Mouse (Mus musculus) CH12.LX (cell line): ENCODE measurements at regions not wholly inside any gene's neighbourhood (a gene's known extent, or its start where the extent isn't known, plus 50 kb on each side); places are given as distances from the start of the nearest gene placed in this dataset.
A peak's percentile ranks its signal among the peaks of the same experiment; 100 is the strongest.

Experiments used
- DNase-seq: peaks from one replicate; pipeline ENCODE4 v3.0.0-alpha.2; 2013; ENCODE audit errors: extremely low read depth
- H3K27ac ChIP-seq: 2 replicates; pipeline ENCODE4 v1.5.1; 2012; ENCODE audit warnings: low read depth, mild to moderate bottlenecking, control low read depth, moderate library complexity; ENCODE audit not compliant: insufficient read depth
- H3K27me3 ChIP-seq: replicated peaks from 2 replicates; pipeline ENCODE3; 2012; ENCODE audit warnings: inconsistent platforms
- H3K36me3 ChIP-seq, 2 experiments: replicated peaks in 1 of 2; 2 replicates each; pipeline versions ENCODE3 to v1.6.1; 2012; ENCODE audit warnings: inconsistent platforms in 1 of 2, low read length in 1 of 2, mild to moderate bottlenecking in 1 of 2, mixed read lengths in 1 of 2, moderate library complexity in 1 of 2; ENCODE audit not compliant: control insufficient read depth in 1 of 2, insufficient read depth in 1 of 2
- H3K4me1 ChIP-seq, 2 experiments: 2 replicates each; pipeline ENCODE4 v1.6.1; 2012; ENCODE audit warnings: inconsistent platforms in 1 of 2, moderate library complexity in 1 of 2; ENCODE audit not compliant: insufficient read depth in 2 of 2, control insufficient read depth in 1 of 2
- H3K4me2 ChIP-seq: 2 replicates; pipeline ENCODE4 v1.6.1; 2012; ENCODE audit warnings: low read depth, mild to moderate bottlenecking, control low read depth; ENCODE audit not compliant: poor library complexity, insufficient read depth, severe bottlenecking
- H3K4me3 ChIP-seq, 3 experiments: fragments of 150-350 bp in 1 of 3; sonication (generic) in 1 of 3; replicated peaks in 1 of 3; 2 replicates each; pipeline versions ENCODE3 to v1.5.1; 2011 to 2012; ENCODE audit warnings: low read depth in 2 of 3, low read length in 2 of 3, mild to moderate bottlenecking in 2 of 3, moderate library complexity in 2 of 3, control low read depth in 1 of 3, improper control_type of control experiment in 1 of 3, inconsistent platforms in 1 of 3, mixed read lengths in 1 of 3; ENCODE audit not compliant: poor library complexity in 1 of 3
- H3K79me2 ChIP-seq: replicated peaks from 2 replicates; pipeline ENCODE4 v1.6.1; 2012; ENCODE audit warnings: mild to moderate bottlenecking, moderate library complexity; ENCODE audit not compliant: control insufficient read depth, poor library complexity, insufficient read depth, severe bottlenecking; ENCODE audit errors: extremely low read depth
- H3K9ac ChIP-seq: 2 replicates; pipeline ENCODE4 v1.6.1; 2012; ENCODE audit warnings: low read depth, mild to moderate bottlenecking, control low read depth, moderate library complexity; ENCODE audit not compliant: insufficient read depth
- H3K9me3 ChIP-seq: replicated peaks from 2 replicates; pipeline ENCODE3; 2012; ENCODE audit warnings: low read length, inconsistent platforms, mixed read lengths
- CHD1 ChIP-seq: IDR thresholded peaks from 2 replicates; pipeline ENCODE4 v1.6.1; 2012; ENCODE audit warnings: low read depth, low read length, improper control_type of control experiment, inconsistent platforms
- CHD2 ChIP-seq: IDR thresholded peaks from 2 replicates; pipeline ENCODE4 v1.6.1; 2011; ENCODE audit warnings: low read length, improper control_type of control experiment
- E2F4 ChIP-seq: IDR thresholded peaks from 2 replicates; pipeline ENCODE4 v1.6.1; 2011; ENCODE audit warnings: low read depth, low read length, improper control_type of control experiment; ENCODE audit not compliant: insufficient replicate concordance
- EP300 ChIP-seq: IDR thresholded peaks from 2 replicates; pipeline ENCODE4 v1.6.1; 2011; ENCODE audit warnings: low read length, improper control_type of control experiment
- HCFC1 ChIP-seq: IDR thresholded peaks from 2 replicates; pipeline ENCODE4 v1.6.1; 2012; ENCODE audit warnings: low read depth, mild to moderate bottlenecking, inconsistent platforms, low read length, improper control_type of control experiment
- JUND ChIP-seq: conservative IDR thresholded peaks from 2 replicates; pipeline ENCODE4 v1.6.1; 2011; ENCODE audit warnings: low read depth, low read length, improper control_type of control experiment
- MAFK ChIP-seq: IDR thresholded peaks from 2 replicates; pipeline ENCODE4 v1.6.1; 2011; ENCODE audit warnings: low read length, improper control_type of control experiment; ENCODE audit not compliant: insufficient replicate concordance
- MAX ChIP-seq: IDR thresholded peaks from 2 replicates; pipeline ENCODE4 v1.6.1; 2011; ENCODE audit warnings: low read length, improper control_type of control experiment
- MAZ ChIP-seq: IDR thresholded peaks from 2 replicates; pipeline ENCODE4 v1.6.1; 2012; ENCODE audit warnings: low read depth, mild to moderate bottlenecking, inconsistent platforms, low read length, improper control_type of control experiment, moderate library complexity
- MEF2A ChIP-seq: IDR thresholded peaks from 2 replicates; pipeline ENCODE4 v1.6.1; 2014; ENCODE audit warnings: low read depth, mild to moderate bottlenecking, inconsistent platforms, low read length, improper control_type of control experiment, borderline replicate concordance
- MXI1 ChIP-seq: IDR thresholded peaks from 2 replicates; pipeline ENCODE4 v1.6.1; 2011; ENCODE audit warnings: mild to moderate bottlenecking, low read depth, low read length, improper control_type of control experiment
- MYC ChIP-seq: IDR thresholded peaks from 2 replicates; pipeline ENCODE4 v1.6.1; 2011; ENCODE audit warnings: low read depth, mild to moderate bottlenecking, improper control_type of control experiment, low read length
- NRF1 ChIP-seq: IDR thresholded peaks from 2 replicates; pipeline ENCODE4 v1.6.1; 2014; ENCODE audit warnings: low read depth, mild to moderate bottlenecking, inconsistent platforms, low read length, improper control_type of control experiment, moderate library complexity
- RAD21 ChIP-seq: IDR thresholded peaks from 2 replicates; pipeline ENCODE4 v1.6.1; 2011; ENCODE audit warnings: low read depth, mild to moderate bottlenecking, low read length, improper control_type of control experiment, moderate library complexity
- UBTF ChIP-seq: IDR thresholded peaks from 2 replicates; pipeline ENCODE4 v1.6.1; 2012; ENCODE audit warnings: low read depth, mild to moderate bottlenecking, inconsistent platforms, low read length, improper control_type of control experiment, moderate library complexity
- USF2 ChIP-seq: conservative IDR thresholded peaks from 2 replicates; pipeline ENCODE4 v1.6.1; 2011; ENCODE audit warnings: low read depth, low read length, improper control_type of control experiment
- ZKSCAN1 ChIP-seq: IDR thresholded peaks from 2 replicates; pipeline ENCODE4 v1.6.1; 2012; ENCODE audit warnings: low read depth, inconsistent platforms, low read length, improper control_type of control experiment, borderline replicate concordance
- ZMIZ1 ChIP-seq: IDR thresholded peaks from 2 replicates; pipeline ENCODE4 v1.6.1; 2012; ENCODE audit warnings: low read depth, mild to moderate bottlenecking, inconsistent platforms, low read length, improper control_type of control experiment
- ZNF384 ChIP-seq: IDR thresholded peaks from 2 replicates; pipeline ENCODE4 v1.6.1; 2012; ENCODE audit warnings: low read depth, low read length, improper control_type of control experiment, inconsistent platforms
- dilution Hi-C: fragments of 300-500 bp; cut with MboI; formaldehyde crosslinking; loops from 2 replicates; pipeline ENCODE4 v1.14.3; 2020; ENCODE audit warnings: low sequenced_read_pairs; ENCODE audit not compliant: extremely low pct_unique_long_range_greater_than_20kb, extremely low pct_ligation_motif_present
- in situ Hi-C: fragments of 300-500 bp; cut with MboI; formaldehyde crosslinking; loops from 3 replicates; pipeline ENCODE4 v1.14.3; 2019; ENCODE audit warnings: low sequenced_read_pairs, low pct_ligation_motif_present, low pct_unique_long_range_greater_than_20kb, mixed read lengths

GRCm38 (mm10) chr10:97334044-97334443 lies 145.4 kb upstream of the Dcn start:
- Histone ChIP-seq H3K4me2 (no peak overlapping the region), H3K27ac (no peak overlapping the region), H3K36me3 (no peaks in the 10 kb centered on the region), H3K4me1 (peaks cover 10 to 20% of the 10 kb centered on the region in 2 experiments; a peak in 3 of 4 replicates), H3K79me2 (no peaks in the 10 kb centered on the region), H3K27me3 (no peaks in the 10 kb centered on the region), H3K4me3 (no peak overlapping the region), H3K9me3 (no peaks in the 10 kb centered on the region), H3K9ac (no peak overlapping the region)
- in situ Hi-C loops (loop anchor here (25.0 kb wide), 1 partner anchor 1197 kb away; the partner anchor contains the start of gene Gm5426), dilution Hi-C loops (no loop called here)
- no peak for DNase-seq
- TF ChIP-seq CHD1 (no peak), RAD21 (no peak), NRF1 (0 out of 2 replicates have a peak, but pooled peaks have one; percentile 16), ZNF384 (peak; percentile 84), MAFK (no peak), CHD2 (no peak), EP300 (no peak), MYC (no peak), USF2 (no peak), JUND (no peak), MAZ (no peak), MXI1 (no peak), ZMIZ1 (no peak), UBTF (no peak), MEF2A (no peak), MAX (no peak), E2F4 (no peak)

- no peak overlapping the region for H3K9ac ChIP-seq
- no peaks in the 10 kb centered on the region for H3K79me2 ChIP-seq
- no peak overlapping the region for H3K27ac ChIP-seq
- dilution Hi-C loops (no loop called here), in situ Hi-C loops (loop anchor here (25.0 kb wide), 1 partner anchor 1197 kb away; the partner anchor contains the start of gene Gm5426)
- no peaks in the 10 kb centered on the region for H3K9me3 ChIP-seq
- no peaks in the 10 kb centered on the region for H3K27me3 ChIP-seq
- peak overlapping the region; percentile 36; the same call in 1 of the 2 replicates for H3K4me2 ChIP-seq
- TF ChIP-seq HCFC1 (no peak), ZKSCAN1 (no peak), MYC (no peak)
- H3K4me1 ChIP-seq = peaks cover 10 to 24% of the 10 kb centered on the region in 2 experiments; a peak in 3 of 4 replicates
- no peaks in the 10 kb centered on the region for H3K36me3 ChIP-seq
- no peak for DNase-seq
- no peak overlapping the region for H3K4me3 ChIP-seq
Observed at GRCm38 (mm10) chr10:97334606-97335150, 144.7 kb upstream of the Dcn start.
